Mouse (Mus musculus): Measurements from ENCODE around the gene Ubb. TPM values are rescaled to one million over a fixed set of nuclear protein-coding genes. Genes with fewer than 3 reads are reported as not detected.

The Ubb gene
- polyA plus RNA-seq (2012; ENCODE audit: low replicate concordance), result 219 and 717 TPM in 2 replicates

GRCm38 (mm10) chr11:62550727-62551225 is at the start of gene Ubb:
Gene Ubb (plus strand): TSS chr11:62551171.

GRCm38 (mm10) chr11:62539089-62539890 is 11.7 kb upstream of the Ubb start, which contains the start of gene Cenpv:
Gene Cenpv (minus strand): TSS chr11:62539261.

GRCm38 (mm10) chr11:62573959-62574702 is 23.2 kb downstream of the Ubb start, which contains the start of gene Trpv2:
Gene Trpv2 (plus strand): TSS chr11:62574486.

Other genes starting within 250 kb of the Ubb start
- 3.6 and 3.7 TPM in 2 replicates for gene Pigl, start 92.7 kb upstream of the Ubb start, polyA plus RNA-seq (2012; ENCODE audit: low replicate concordance)
- gene Ncor1, start 92.6 kb upstream of the Ubb start, polyA plus RNA-seq (2012; ENCODE audit: low replicate concordance), result 87.9 and 123 TPM in 2 replicates
- 58.3 and 104 TPM in 2 replicates for gene Cenpv, start 11.9 kb upstream of the Ubb start, polyA plus RNA-seq (2012; ENCODE audit: low replicate concordance)
- gene Trpv2, start 23.3 kb downstream of the Ubb start, polyA plus RNA-seq (2012; ENCODE audit: low replicate concordance), result 6.1 and 22.7 TPM in 2 replicates
- 2.3 and 3.3 TPM in 2 replicates for gene Lrrc75a, start 97.4 kb downstream of the Ubb start, polyA plus RNA-seq (2012; ENCODE audit: low replicate concordance)
- gene Mmgt2, start 97.5 kb downstream of the Ubb start, polyA plus RNA-seq (2012; ENCODE audit: low replicate concordance), result 15.9 and 16.1 TPM in 2 replicates
- 0.39 and 0.41 TPM in 2 replicates for gene Zfp287, start 180.7 kb downstream of the Ubb start, polyA plus RNA-seq (2012; ENCODE audit: low replicate concordance)
- gene Gm10428, start 201.9 kb downstream of the Ubb start, polyA plus RNA-seq (2012; ENCODE audit: low replicate concordance), result not detected in 2 replicates
- not detected in 2 replicates for gene Zfp286, start 238.3 kb downstream of the Ubb start, polyA plus RNA-seq (2012; ENCODE audit: low replicate concordance)

Measured in leukemia stem cell, adult 10-12 weeks (primary cell).